Mouse (Mus musculus) neural tube, embryonic 15.5 days (tissue): ENCODE results near the gene 1700024G13Rik. TPM values are rescaled to one million over a fixed set of nuclear protein-coding genes. Genes with fewer than 3 reads are reported as not detected.

Experiments used
- ATAC-seq: fragments of 200-750 bp; cut with Nextera tagmentation; 2 replicates; pipeline ENCODE4 v1.8.0; 2017; ENCODE audit warnings: mild to moderate bottlenecking, moderate TSS enrichment, moderate library complexity; ENCODE audit not compliant: low FRiP score
- H3K27ac ChIP-seq: fragments of 300-500 bp; sonication (generic); replicated peaks from 2 replicates; pipeline ENCODE4 v1.5.1; 2015; ENCODE audit warnings: mild to moderate bottlenecking, inconsistent platforms
- H3K27me3 ChIP-seq: fragments of 300-500 bp; sonication (generic); replicated peaks from 2 replicates; pipeline ENCODE4 v1.6.1; 2015; ENCODE audit warnings: inconsistent platforms
- H3K36me3 ChIP-seq: fragments of 300-500 bp; sonication (generic); 2 replicates; pipeline ENCODE4 v1.6.1; 2015; ENCODE audit warnings: inconsistent platforms
- H3K4me1 ChIP-seq: fragments of 300-500 bp; sonication (generic); 2 replicates; pipeline ENCODE4 v1.6.1; 2015; ENCODE audit warnings: inconsistent platforms
- H3K4me2 ChIP-seq: fragments of 300-500 bp; sonication (generic); 2 replicates; pipeline ENCODE4 v1.6.1; 2015; ENCODE audit warnings: inconsistent platforms, mild to moderate bottlenecking, moderate library complexity
- H3K4me3 ChIP-seq: fragments of 300-500 bp; sonication (generic); replicated peaks from 2 replicates; pipeline ENCODE4 v1.5.1; 2015; ENCODE audit warnings: mild to moderate bottlenecking, inconsistent platforms
- H3K9ac ChIP-seq: fragments of 300-500 bp; sonication (generic); replicated peaks from 2 replicates; pipeline ENCODE4 v1.6.1; 2015; ENCODE audit warnings: mild to moderate bottlenecking, inconsistent platforms
- H3K9me3 ChIP-seq: fragments of 300-500 bp; sonication (generic); replicated peaks from 2 replicates; pipeline ENCODE4 v1.6.1; 2016; ENCODE audit warnings: inconsistent platforms
- WGBS: fragments of 180-500 bp; shearing (Covaris S2); methylation state at CpG from one replicate; pipeline ENCODE4 v1.1.7; 2015; ENCODE audit warnings: mixed read lengths; 5-methylcytosine and 5-hydroxymethylcytosine counted together
- polyA plus RNA-seq: library from polyadenylated mRNA; unstranded; fragments of >200 nt; fragmentation: Nextera tagmentation; extraction: Ambion mirVana; gene quantifications from 2 replicates; pipeline ENCODE4 v1.2.1, GENCODE M21; 2015

The 1700024G13Rik gene
- polyA plus RNA-seq, 1 experiment from 2014 or later = not detected

DNA sequence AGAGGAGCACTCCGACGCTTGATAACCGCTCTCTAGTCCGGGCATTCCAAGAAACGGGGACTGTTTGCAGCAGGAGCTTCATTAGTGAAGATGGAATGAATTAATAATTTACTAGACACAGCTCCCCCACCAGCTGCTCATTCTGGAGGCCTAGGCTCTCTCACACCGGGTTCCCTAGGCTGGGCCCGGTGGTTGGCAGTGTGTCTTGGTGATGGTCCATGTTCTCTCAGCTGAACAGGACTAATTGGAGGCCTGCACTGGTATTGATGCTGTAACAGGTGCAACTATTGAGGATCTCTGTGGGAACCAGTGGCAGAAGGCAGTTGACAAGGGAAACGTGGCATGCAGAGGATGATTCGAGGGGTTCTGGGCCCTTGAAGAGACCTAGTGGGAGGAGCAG lies 60.8 kb downstream of the 1700024G13Rik start:
- Histone ChIP-seq H3K27me3 (no peaks in the 10 kb centered on the region), H3K36me3 (no peaks in the 10 kb centered on the region; the same call in 1 of the 2 replicates), H3K4me1 (peaks cover 6% of the 10 kb centered on the region), H3K9ac (no peak overlapping the region), H3K4me2 (no peak overlapping the region), H3K9me3 (no peaks in the 10 kb centered on the region), H3K27ac (no peak overlapping the region), H3K4me3 (no peak overlapping the region)
- no peak for ATAC-seq
- WGBS = 54% methylated on average over 9 of the region's 9 CpGs

Other genes starting within 250 kb of the 1700024G13Rik start
- gene Msmb, start 246.4 kb downstream of the 1700024G13Rik start, polyA plus RNA-seq = not detected in 2 replicates
- gene Ncoa4, start 228.5 kb downstream of the 1700024G13Rik start, polyA plus RNA-seq = 97.9 and 110 TPM in 2 replicates
- 251 and 260 TPM in 2 replicates for gene Timm23, start 186.5 kb downstream of the 1700024G13Rik start, polyA plus RNA-seq
- gene Parg, start 186.4 kb downstream of the 1700024G13Rik start, polyA plus RNA-seq = 28.1 and 34.8 TPM in 2 replicates
- 19.1 and 21.7 TPM in 2 replicates for gene Ogdhl, start 66.4 kb downstream of the 1700024G13Rik start, polyA plus RNA-seq
- 36.4 and 42.7 TPM in 2 replicates for gene Slc18a3, start 76.5 kb upstream of the 1700024G13Rik start, polyA plus RNA-seq
- gene Chat, start 77.6 kb upstream of the 1700024G13Rik start, polyA plus RNA-seq = 4.8 and 5.7 TPM in 2 replicates
- 20.4 and 20.8 TPM in 2 replicates for gene Ercc6, start 125.1 kb upstream of the 1700024G13Rik start, polyA plus RNA-seq
- gene Prrxl1, start 211.0 kb upstream of the 1700024G13Rik start, polyA plus RNA-seq = 112 and 125 TPM in 2 replicates